Mouse (Mus musculus) limb, embryonic 14.5 days (tissue): ENCODE data around the gene Mark3. TPM values are rescaled to one million over a fixed set of nuclear protein-coding genes. Genes with fewer than 3 reads are reported as not detected.

ENCODE experiments used
- ATAC-seq: fragments of 200-750 bp; cut with Nextera tagmentation; 2 replicates; pipeline ENCODE4 v1.8.0; 2017; ENCODE audit warnings: low read depth, moderate number of reproducible peaks, moderate TSS enrichment; ENCODE audit not compliant: low FRiP score
- DNase-seq: peaks from one replicate; pipeline ENCODE4 v3.0.0-alpha.2; 2015; ENCODE audit warnings: low spot score
- H3K27ac ChIP-seq: fragments of 300-500 bp; sonication (generic); replicated peaks from 2 replicates; pipeline ENCODE4 v1.5.1; 2014; ENCODE audit warnings: low read depth, mild to moderate bottlenecking, low read length, moderate library complexity, mixed read lengths
- H3K27me3 ChIP-seq: fragments of 300-500 bp; sonication (generic); 2 replicates; pipeline ENCODE4 v1.6.1; 2014; ENCODE audit warnings: low read length, mixed read lengths; ENCODE audit not compliant: control insufficient read depth, insufficient read depth
- H3K36me3 ChIP-seq: fragments of 300-500 bp; sonication (generic); 2 replicates; pipeline ENCODE4 v1.6.1; 2014; ENCODE audit warnings: mild to moderate bottlenecking, low read length, moderate library complexity, mixed read lengths; ENCODE audit not compliant: control insufficient read depth, insufficient read depth
- H3K4me1 ChIP-seq: fragments of 300-500 bp; sonication (generic); 2 replicates; pipeline ENCODE4 v1.6.1; 2014; ENCODE audit warnings: antibody characterized with exemption, low read length, mixed read lengths; ENCODE audit not compliant: control insufficient read depth, insufficient read depth
- H3K4me2 ChIP-seq: fragments of 300-500 bp; sonication (generic); replicated peaks from 2 replicates; pipeline ENCODE4 v1.6.1; 2014; ENCODE audit warnings: low read depth, mild to moderate bottlenecking, low read length, moderate library complexity; ENCODE audit not compliant: severe bottlenecking
- H3K4me3 ChIP-seq: fragments of 300-500 bp; sonication (generic); replicated peaks from 2 replicates; pipeline ENCODE4 v1.5.1; 2014; ENCODE audit warnings: low read length
- H3K9ac ChIP-seq: fragments of 300-500 bp; sonication (generic); 2 replicates; pipeline ENCODE4 v1.6.1; 2014; ENCODE audit warnings: mild to moderate bottlenecking, low read depth, low read length, moderate library complexity; ENCODE audit not compliant: severe bottlenecking
- H3K9me3 ChIP-seq: fragments of 300-500 bp; sonication (generic); 2 replicates; pipeline ENCODE4 v1.6.1; 2016; ENCODE audit warnings: low read length; ENCODE audit not compliant: control insufficient read depth
- POLR2A ChIP-seq: fragments of 200-500 bp; IDR thresholded peaks from 2 replicates; pipeline ENCODE4 v1.8.0; 2012; ENCODE audit warnings: inconsistent platforms, mild to moderate bottlenecking, moderate library complexity, borderline replicate concordance; ENCODE audit not compliant: insufficient read depth, insufficient read length; ENCODE audit errors: extremely low read depth
- WGBS: fragments of 180-500 bp; shearing (Covaris S2); extraction: QIAGEN DNeasy Blood & Tissue Kit; methylation state at CpG from one replicate; pipeline ENCODE4 v1.1.7; 2014; 5-methylcytosine and 5-hydroxymethylcytosine counted together
- polyA plus RNA-seq, 2 experiments: library from polyadenylated mRNA; depleted of rRNA in 1 of 2; stranded (reverse) in 1 of 2; unstranded in 1 of 2; fragments of >200 nt; fragmentation: Nextera tagmentation in 1 of 2; extraction: Ambion mirVana in 1 of 2; gene quantifications; 2 replicates each; pipeline versions ENCODE4 v1.2.1 to v1.2.3; 2012 to 2014

The Mark3 gene
- polyA plus RNA-seq, 2 experiments: 49.8 to 80.5 TPM

- ATAC-seq: no peak
- WGBS: 94% methylated on average over 5 of the region's 5 CpGs
- DNase-seq: no peak
- no peak for TF ChIP-seq POLR2A
- Histone ChIP-seq H3K36me3 (peaks cover 67% of the 10 kb centered on the region), H3K27ac (no peak overlapping the region), H3K9ac (no peak overlapping the region), H3K9me3 (no peaks in the 10 kb centered on the region), H3K4me3 (no peak overlapping the region), H3K27me3 (no peaks in the 10 kb centered on the region), H3K4me1 (no peaks in the 10 kb centered on the region), H3K4me2 (no peak overlapping the region)
These were observed 25.3 kb downstream of the Mark3 start for GRCm38 (mm10) chr12:111599640-111600039.

GRCm38 (mm10) chr12:111603871-111604270 lies 29.5 kb downstream of the Mark3 start:
- ATAC-seq (no peak), DNase-seq (no peak)
- Histone ChIP-seq H3K27me3 (no peaks in the 10 kb centered on the region), H3K9me3 (no peaks in the 10 kb centered on the region), H3K36me3 (peaks cover 62% of the 10 kb centered on the region), H3K4me2 (no peak overlapping the region), H3K4me1 (no peaks in the 10 kb centered on the region), H3K9ac (no peak overlapping the region), H3K4me3 (no peak overlapping the region), H3K27ac (no peak overlapping the region)
- WGBS: 86% methylated on average over 3 of the region's 3 CpGs
- TF ChIP-seq POLR2A: no peak

- DNase-seq (no peak), ATAC-seq (no peak)
- Histone ChIP-seq H3K4me2 (no peak overlapping the region), H3K36me3 (peaks cover 56% of the 10 kb centered on the region), H3K4me3 (no peak overlapping the region), H3K27ac (no peak overlapping the region), H3K27me3 (no peaks in the 10 kb centered on the region), H3K9me3 (no peaks in the 10 kb centered on the region), H3K4me1 (no peaks in the 10 kb centered on the region), H3K9ac (no peak overlapping the region)
- 90% methylated on average over 2 of the region's 2 CpGs for WGBS
- no peak for TF ChIP-seq POLR2A
These were observed 31.3 kb downstream of the Mark3 start for GRCm38 (mm10) chr12:111605619-111606018.

GRCm38 (mm10) chr12:111608015-111608414 lies 33.7 kb downstream of the Mark3 start:
- H3K9ac ChIP-seq: no peak overlapping the region
- DNase-seq (no peak), ATAC-seq (no peak)
- no peak overlapping the region for H3K4me3 ChIP-seq
- peaks cover 60% of the 10 kb centered on the region for H3K36me3 ChIP-seq
- TF ChIP-seq POLR2A: no peak
- no peaks in the 10 kb centered on the region for H3K27me3 ChIP-seq
- H3K9me3 ChIP-seq: no peaks in the 10 kb centered on the region
- no peak overlapping the region for H3K4me2 ChIP-seq
- H3K27ac ChIP-seq: no peak overlapping the region
- 77% methylated on average over 5 of the region's 5 CpGs for WGBS
- no peaks in the 10 kb centered on the region for H3K4me1 ChIP-seq

- no peak for ATAC-seq
- Histone ChIP-seq H3K27me3 (no peaks in the 10 kb centered on the region), H3K27ac (no peak overlapping the region), H3K9ac (no peak overlapping the region), H3K9me3 (no peaks in the 10 kb centered on the region), H3K4me3 (no peak overlapping the region), H3K4me2 (no peak overlapping the region), H3K36me3 (peaks cover 52% of the 10 kb centered on the region), H3K4me1 (no peaks in the 10 kb centered on the region)
- TF ChIP-seq POLR2A: no peak
- 88% methylated on average over 5 of the region's 5 CpGs for WGBS
- no peak for DNase-seq
These were observed 40.3 kb downstream of the Mark3 start for GRCm38 (mm10) chr12:111614475-111615141.

GRCm38 (mm10) chr12:111618266-111618665 lies 43.9 kb downstream of the Mark3 start:
- H3K4me1 ChIP-seq: no peaks in the 10 kb centered on the region
- TF ChIP-seq POLR2A: no peak
- H3K4me2 ChIP-seq: no peak overlapping the region
- H3K9me3 ChIP-seq: no peaks in the 10 kb centered on the region
- no peaks in the 10 kb centered on the region for H3K27me3 ChIP-seq
- ATAC-seq: no peak
- peaks cover 50% of the 10 kb centered on the region for H3K36me3 ChIP-seq
- no peak overlapping the region for H3K27ac ChIP-seq
- H3K9ac ChIP-seq: no peak overlapping the region
- WGBS: 67% methylated on average over 7 of the region's 7 CpGs
- no peak overlapping the region for H3K4me3 ChIP-seq
- DNase-seq: peak; percentile 9
